Mouse (Mus musculus): ENCODE results near the gene Gprc6a.

- TF ChIP-seq CTCF (IDR thresholded peaks at IDR 0.05; ENCODE audit: control insufficient read depth, insufficient read depth, insufficient read length): no peak
- no peak for TF ChIP-seq MYOD1 (IDR thresholded peaks at IDR 0.05; ENCODE audit: control insufficient read depth, insufficient read length, low read depth)
These were observed 34.2 kb downstream of the Gprc6a start for GRCm38 (mm10) chr10:51596928-51597635.
